Mouse (Mus musculus): ENCODE results near the gene Rhot2.

Rhot2 gene

GRCm38 (mm10) chr17:25844396-25844901 lies at the start of gene Rhot2:
TSS of gene Rhot2 (minus strand) at chr17:25844851.
- peak; percentile 91 for DNase-seq

DNA sequence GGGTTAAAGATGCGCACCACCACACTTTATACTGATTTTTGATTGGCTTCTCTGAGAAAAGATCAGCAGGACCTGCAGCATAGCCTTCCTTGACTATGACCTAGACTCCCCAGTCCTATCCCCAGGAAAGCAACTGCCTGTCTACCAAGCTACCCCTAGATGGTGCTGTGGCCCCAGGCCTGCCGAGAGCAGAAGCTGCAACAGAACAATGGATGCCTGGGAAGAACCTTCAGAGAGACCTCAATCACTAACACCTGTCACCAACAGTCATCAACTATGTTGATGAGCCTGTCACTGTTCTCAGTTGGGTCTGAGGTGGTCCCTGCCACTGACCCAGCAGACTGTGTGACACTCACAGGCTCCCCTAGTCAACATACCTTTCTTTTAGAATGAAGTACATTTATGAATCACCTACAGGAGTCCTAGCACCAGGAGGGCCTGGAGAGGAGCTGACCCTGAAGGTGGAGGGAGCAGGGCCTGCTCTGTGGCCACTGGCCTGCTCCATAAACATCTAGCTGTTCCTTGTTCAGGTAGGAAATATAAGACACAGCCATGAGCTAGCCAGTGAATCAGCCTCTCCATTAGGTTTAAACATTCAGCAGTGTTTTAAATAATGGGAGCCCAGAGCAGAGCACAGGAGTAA lies 49.4 kb upstream of the Rhot2 start:
- DNase-seq: peak; percentile 65

DNA sequence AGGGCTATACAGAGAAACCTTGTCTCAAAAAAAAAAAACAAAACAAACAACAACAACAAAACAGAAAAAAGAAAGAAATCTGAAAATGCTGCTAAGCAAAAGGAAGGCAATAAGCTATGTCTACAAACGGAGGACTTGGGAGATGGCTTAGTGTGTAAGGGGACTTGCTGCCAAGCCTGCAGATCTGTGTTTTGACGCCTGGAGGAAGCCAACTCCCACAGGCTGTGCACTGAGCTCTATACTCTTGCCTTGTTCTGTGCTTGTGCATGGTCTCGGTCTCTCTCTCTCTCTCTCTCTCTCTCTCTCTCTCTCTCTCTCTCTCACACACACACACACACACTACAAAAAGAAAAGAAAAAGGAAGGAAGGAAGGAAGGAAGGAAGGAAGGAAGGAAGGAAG lies 44.2 kb upstream of the Rhot2 start:
- no peak for DNase-seq

DNA sequence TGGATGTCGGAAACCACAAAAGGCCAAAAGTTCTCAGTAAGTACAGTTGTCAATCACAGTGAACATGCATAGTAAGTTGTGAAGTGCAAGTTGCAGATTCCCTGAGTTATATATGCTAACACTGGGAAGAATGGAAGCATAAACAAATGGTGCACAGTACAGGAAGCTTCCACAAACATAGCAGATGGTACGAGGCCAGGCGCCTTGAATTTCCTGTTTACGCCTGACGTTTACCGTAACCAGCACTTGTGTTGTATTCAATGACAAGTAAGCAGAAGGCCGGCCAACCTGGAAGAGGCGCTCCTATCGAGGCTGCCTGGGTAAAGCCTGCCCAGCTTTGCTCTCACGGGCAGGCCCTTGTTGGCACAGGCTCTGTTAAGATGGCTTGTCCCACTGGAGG lies 42.8 kb upstream of the Rhot2 start:
- DNase-seq: no peak

DNA sequence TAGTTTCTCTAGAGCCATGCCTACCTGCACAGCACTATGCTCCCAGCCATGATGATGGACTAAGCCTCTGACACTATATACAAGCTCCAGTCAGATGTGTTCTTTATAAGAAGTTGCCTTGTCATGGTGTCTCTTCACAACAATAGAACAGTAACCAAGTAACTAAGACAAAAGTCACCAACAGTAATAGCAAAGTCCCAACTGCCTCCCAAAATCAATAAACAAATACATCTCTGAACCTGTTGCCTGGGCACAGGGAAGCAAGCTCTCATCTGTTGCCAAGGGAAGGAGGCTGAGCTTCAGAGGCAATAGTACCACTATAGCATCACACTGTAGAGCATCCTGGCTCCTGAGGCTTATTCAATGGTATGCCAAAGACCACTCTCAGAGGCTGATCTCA lies 42.2 kb upstream of the Rhot2 start:
- DNase-seq: no peak

DNA sequence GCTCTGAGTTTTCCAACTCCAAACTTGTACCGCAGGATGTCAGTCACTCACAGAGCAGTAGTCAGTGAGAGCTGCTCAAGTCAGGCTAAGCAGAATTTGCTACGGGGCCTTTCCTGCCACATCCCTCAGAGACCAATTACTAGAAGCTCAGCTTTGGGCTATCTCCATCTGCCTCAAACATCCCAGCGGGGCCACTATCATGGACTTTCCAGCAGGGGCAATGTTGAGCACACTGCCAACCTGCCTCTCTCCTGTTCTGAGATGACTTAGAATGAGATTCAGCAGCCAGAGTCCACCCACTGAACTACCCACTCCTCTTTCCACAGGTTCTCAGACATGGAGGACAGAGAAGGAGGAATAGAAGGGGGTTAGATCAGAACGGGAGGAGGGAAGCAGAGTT lies 41.0 kb upstream of the Rhot2 start:
- DNase-seq: no peak

GRCm38 (mm10) chr17:25883824-25884223 lies 39.2 kb upstream of the Rhot2 start:
- no peak for DNase-seq

GRCm38 (mm10) chr17:25883268-25883667 lies 38.6 kb upstream of the Rhot2 start:
- no peak for DNase-seq

DNA sequence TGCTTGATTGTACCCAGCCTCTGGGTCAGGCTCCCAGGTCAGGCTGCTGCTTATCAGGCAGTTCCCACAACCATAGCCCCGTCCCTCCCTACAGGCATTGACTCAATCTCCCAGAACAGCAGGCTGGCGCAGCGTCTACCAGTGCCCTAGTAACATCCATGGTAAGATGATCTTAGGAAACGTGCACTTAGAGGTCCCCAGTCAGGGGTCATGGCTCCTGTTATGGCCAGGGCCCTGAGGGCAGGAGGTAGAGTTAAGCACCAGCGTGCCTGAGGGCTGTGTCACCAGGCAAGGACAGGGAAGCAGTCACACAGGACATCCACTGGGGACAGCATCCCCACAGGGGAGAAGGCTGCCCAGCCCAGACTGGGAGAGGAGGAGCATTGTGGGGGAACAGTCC lies 37.7 kb upstream of the Rhot2 start:
- no peak for DNase-seq

DNA sequence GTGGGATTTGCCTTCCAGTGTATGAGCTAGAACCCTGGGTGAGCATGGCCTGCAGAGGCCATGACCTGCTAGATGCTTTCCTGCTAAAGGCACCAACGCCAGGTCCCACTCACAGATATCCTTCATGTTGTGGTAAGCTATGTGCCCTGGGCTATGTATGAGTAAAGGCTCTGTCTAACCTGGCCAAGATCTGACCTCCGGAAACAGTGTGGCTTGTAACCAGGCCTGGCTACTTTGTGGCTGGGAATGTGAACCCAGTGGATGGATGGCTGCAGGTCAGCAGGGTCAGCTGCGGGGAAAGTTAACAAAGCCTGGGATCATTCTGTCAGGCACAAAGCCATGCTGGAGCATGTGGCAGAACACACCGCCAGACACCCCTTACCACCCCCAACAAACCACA lies 37.0 kb upstream of the Rhot2 start:
- no peak for DNase-seq

DNA sequence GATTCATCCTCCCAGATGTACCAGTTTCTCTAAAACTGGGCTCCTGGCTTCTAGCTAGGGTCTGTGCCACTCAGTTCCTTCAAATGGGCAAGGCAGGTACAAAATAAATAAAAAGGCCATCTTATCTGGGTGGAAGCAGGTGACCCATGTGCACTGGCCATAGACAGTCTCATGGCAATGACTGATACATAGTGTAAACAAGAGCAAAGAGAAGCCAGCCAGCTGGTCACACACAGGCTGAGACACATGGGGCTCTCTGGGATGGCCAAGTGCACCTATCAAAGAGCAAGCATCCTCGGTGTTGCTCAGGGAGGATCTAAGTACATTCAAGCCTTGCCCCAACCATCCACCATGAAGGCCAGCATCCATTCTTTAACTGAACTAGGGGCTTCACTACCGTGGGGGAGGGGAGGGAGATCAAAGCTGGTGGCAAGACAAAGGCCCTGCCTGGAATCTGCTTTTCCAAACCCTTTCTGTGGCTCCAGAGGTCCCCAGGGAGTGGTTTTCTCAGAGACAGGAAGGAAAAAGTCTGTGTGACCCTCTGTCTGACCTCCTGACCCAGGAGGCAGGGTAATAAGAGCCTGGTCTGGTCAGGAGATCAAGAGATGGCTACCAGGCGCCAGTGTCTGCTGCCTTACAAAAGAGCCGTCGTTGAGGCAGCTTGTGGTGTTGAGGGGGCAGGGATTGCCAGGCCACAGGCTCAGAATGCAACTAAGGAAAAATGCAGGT lies 36.4 kb upstream of the Rhot2 start:
- DNase-seq: no peak

DNA sequence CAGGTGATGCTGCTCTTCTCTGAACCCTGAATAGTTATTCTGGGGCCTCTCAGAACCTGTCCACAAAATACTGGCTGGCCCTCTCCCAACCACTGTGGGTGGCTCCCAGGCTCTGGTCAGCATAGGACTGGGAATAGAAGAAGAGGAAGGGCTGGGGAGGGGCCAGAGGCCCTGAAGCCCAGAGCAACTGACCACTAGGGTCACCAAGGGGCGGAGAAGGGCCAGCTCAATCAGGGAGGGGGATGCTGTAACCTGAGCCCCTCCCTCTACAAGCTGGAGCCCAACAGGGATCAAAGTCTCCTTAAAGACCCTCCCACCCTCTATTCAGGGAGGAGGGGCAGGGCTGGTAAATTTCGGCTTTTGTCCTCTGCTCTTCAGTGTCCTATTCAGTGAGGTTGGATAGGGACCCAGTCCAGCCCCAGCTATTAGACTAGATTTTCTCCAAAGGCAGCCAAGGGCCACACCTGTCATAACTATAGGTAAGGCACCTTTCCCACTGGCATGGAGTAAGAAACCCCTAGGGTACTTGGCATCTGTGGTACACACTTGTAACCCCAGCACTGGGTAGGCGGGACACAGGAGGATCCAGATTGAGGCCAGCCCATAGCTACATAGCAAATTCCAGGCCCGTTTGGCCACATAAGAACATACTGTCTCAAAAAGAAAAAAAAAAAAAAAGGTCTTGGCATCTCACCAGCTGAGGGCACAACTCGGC lies 35.7 kb upstream of the Rhot2 start, which contains the start of gene Wfikkn1:
Gene Wfikkn1 (minus strand): TSS at position 663 of the 715 bp plus-strand sequence.
- DNase-seq: no peak

GRCm38 (mm10) chr17:25879750-25880149 lies 35.1 kb upstream of the Rhot2 start:
- DNase-seq: no peak

DNA sequence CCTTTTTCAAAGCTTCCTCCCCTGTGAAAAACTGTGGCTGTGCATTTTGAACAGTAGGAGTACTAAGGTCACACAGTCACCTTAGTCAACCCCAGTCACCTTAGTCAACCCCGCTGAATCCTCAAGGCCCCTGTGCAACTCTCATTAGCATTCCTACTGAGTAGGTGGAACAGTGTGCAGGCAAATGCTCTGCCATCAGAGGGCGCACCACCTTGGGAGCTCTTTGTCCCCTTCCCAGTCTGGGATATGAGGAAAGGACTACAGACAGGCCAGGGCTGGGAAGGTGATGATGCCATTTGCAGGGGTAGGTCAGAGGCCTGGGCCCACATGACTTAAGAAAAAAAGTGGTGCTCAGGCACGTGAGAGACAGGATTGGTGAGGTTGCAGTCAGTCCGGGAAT lies 34.6 kb upstream of the Rhot2 start:
- peak; percentile 48 for DNase-seq

GRCm38 (mm10) chr17:25878611-25879180 lies 34.0 kb upstream of the Rhot2 start:
- DNase-seq: no peak

GRCm38 (mm10) chr17:25877741-25878610 lies 33.3 kb upstream of the Rhot2 start:
- peak; percentile 34 for DNase-seq

DNA sequence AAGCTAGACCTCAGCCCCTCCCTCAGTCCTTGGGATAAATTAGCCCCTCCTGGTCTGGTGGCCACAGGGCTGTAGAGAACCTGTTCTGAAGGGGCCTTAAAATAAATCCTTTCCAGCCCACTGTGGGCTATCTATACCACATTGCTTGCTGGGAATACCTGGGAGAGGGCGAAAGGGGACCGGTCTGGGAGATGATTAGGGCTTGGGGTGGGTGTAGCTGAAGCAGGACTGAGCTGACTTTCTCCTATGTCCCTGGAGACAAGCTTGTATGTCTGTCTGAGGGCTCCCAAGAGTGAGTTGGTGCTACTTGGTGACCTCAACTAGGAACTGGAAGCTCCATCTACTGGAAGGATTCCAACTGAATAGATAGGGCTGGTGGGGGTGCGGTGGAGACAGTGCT lies 32.4 kb upstream of the Rhot2 start:
- no peak for DNase-seq

- DNase-seq: no peak
Measured at GRCm38 (mm10) chr17:25876347-25876915, 31.8 kb upstream of the Rhot2 start.

- DNase-seq: peak; percentile 88
Measured at GRCm38 (mm10) chr17:25875171-25876136, 30.8 kb upstream of the Rhot2 start.

DNA sequence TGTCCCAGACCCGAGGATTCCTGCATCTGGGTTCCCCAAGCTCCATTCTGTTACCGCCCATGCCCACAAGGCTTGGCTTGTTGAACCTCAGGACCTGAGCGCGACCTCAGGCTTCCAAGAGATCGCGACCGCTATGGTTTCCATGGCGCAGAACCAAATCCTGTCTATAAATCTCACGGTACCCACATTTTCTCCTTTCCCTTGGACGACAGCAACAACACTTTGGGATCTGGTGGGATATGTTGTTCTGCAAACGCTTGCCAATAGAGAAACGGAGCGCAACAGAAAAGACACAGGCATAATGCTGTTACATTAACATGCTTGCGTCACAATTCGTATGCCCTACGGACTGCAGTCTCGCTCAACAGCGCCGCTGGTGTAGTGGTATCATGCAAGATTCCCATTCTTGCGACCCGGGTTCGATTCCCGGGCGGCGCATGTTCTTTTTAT lies 30.1 kb upstream of the Rhot2 start, which contains the start of gene Mettl26:
Gene Mettl26 (plus strand): TSS at position 354 of the 450 bp plus-strand sequence.
- peak; percentile 99 for DNase-seq

All from right cerebral cortex, postnatal 4 days (tissue).